Mouse (Mus musculus): Measurements from ENCODE around the gene Ush2a. TPM values are rescaled to one million over a fixed set of nuclear protein-coding genes. Genes with fewer than 3 reads are reported as not detected.

The Ush2a gene
- polyA plus RNA-seq, 1 experiment from 2014 or later: 0.06 TPM

GRCm38 (mm10) chr1:188714941-188715340 is 453.1 kb downstream of the Ush2a start:
- H3K4me2 ChIP-seq (replicated peaks; ENCODE audit: low read depth, low read length): no peak overlapping the region
- no peaks in the 10 kb centered on the region for H3K4me1 ChIP-seq (ENCODE audit: insufficient read depth, low read depth, low read length)
- TF ChIP-seq EP300 (IDR thresholded peaks at IDR 0.05) (no peak), CTCF (IDR thresholded peaks at IDR 0.05) (no peak)
- H3K9me3 ChIP-seq (ENCODE audit: low read length): no peaks in the 10 kb centered on the region
- H3K9ac ChIP-seq (replicated peaks; ENCODE audit: low read depth): no peak overlapping the region
- no peak overlapping the region for H3K27ac ChIP-seq (ENCODE audit: low read length)
- DNase-seq (ENCODE audit: low spot score): no peak
- no peak for ATAC-seq
- H3K4me3 ChIP-seq (ENCODE audit: low read depth, low read length): no peak overlapping the region
- WGBS: 97% methylated on average over 7 of the region's 7 CpGs
- no peaks in the 10 kb centered on the region for H3K27me3 ChIP-seq (replicated peaks; ENCODE audit: insufficient read depth, low read length)
- H3K36me3 ChIP-seq (ENCODE audit: insufficient read depth, low read length): no peaks in the 10 kb centered on the region

- H3K4me1 ChIP-seq (ENCODE audit: insufficient read depth, low read depth, low read length): no peaks in the 10 kb centered on the region
- no peak for DNase-seq (ENCODE audit: low spot score)
These were observed 455.1 kb downstream of the Ush2a start for GRCm38 (mm10) chr1:188716886-188717285.

GRCm38 (mm10) chr1:188725122-188725995 is 463.5 kb downstream of the Ush2a start:
- no peak overlapping the region for H3K4me3 ChIP-seq (ENCODE audit: low read depth, low read length)
- ATAC-seq: no peak
- WGBS: 58% methylated on average over 17 of the region's 17 CpGs

More at GRCm38 (mm10) chr1:188716886-188717285, 455.1 kb downstream of the Ush2a start:
- no peak overlapping the region for H3K27ac ChIP-seq (ENCODE audit: low read length)
- WGBS: 71% methylated on average over 3 of the region's 3 CpGs
- no peaks in the 10 kb centered on the region for H3K9me3 ChIP-seq (ENCODE audit: low read length)
- no peak for ATAC-seq
- H3K27me3 ChIP-seq (replicated peaks; ENCODE audit: insufficient read depth, low read length): no peaks in the 10 kb centered on the region
- H3K9ac ChIP-seq (replicated peaks; ENCODE audit: low read depth): no peak overlapping the region
- no peak overlapping the region for H3K4me3 ChIP-seq (ENCODE audit: low read depth, low read length)
- TF ChIP-seq CTCF (IDR thresholded peaks at IDR 0.05): no peak
- TF ChIP-seq EP300 (IDR thresholded peaks at IDR 0.05): no peak
- H3K4me2 ChIP-seq (replicated peaks; ENCODE audit: low read depth, low read length): no peak overlapping the region
- H3K36me3 ChIP-seq (ENCODE audit: insufficient read depth, low read length): no peaks in the 10 kb centered on the region

GRCm38 (mm10) chr1:188726937-188727336 is 465.1 kb downstream of the Ush2a start:
- H3K9ac ChIP-seq (replicated peaks; ENCODE audit: low read depth): no peak overlapping the region
- TF ChIP-seq EP300 (IDR thresholded peaks at IDR 0.05) (no peak), CTCF (IDR thresholded peaks at IDR 0.05) (no peak)
- no peak for DNase-seq (ENCODE audit: low spot score)
- no peak overlapping the region for H3K4me3 ChIP-seq (ENCODE audit: low read depth, low read length)
- no peak for ATAC-seq
- H3K4me1 ChIP-seq (ENCODE audit: insufficient read depth, low read depth, low read length): no peaks in the 10 kb centered on the region
- no peaks in the 10 kb centered on the region for H3K36me3 ChIP-seq (ENCODE audit: insufficient read depth, low read length)
- no peaks in the 10 kb centered on the region for H3K9me3 ChIP-seq (ENCODE audit: low read length)
- no peaks in the 10 kb centered on the region for H3K27me3 ChIP-seq (replicated peaks; ENCODE audit: insufficient read depth, low read length)
- H3K27ac ChIP-seq (ENCODE audit: low read length): no peak overlapping the region
- WGBS: 87% methylated on average over 6 of the region's 6 CpGs
- H3K4me2 ChIP-seq (replicated peaks; ENCODE audit: low read depth, low read length): no peak overlapping the region

More at GRCm38 (mm10) chr1:188725122-188725995, 463.5 kb downstream of the Ush2a start:
- Histone ChIP-seq H3K4me2 (replicated peaks; ENCODE audit: low read depth, low read length) (no peak overlapping the region), H3K27me3 (replicated peaks; ENCODE audit: insufficient read depth, low read length) (no peaks in the 10 kb centered on the region), H3K9me3 (ENCODE audit: low read length) (no peaks in the 10 kb centered on the region), H3K27ac (ENCODE audit: low read length) (no peak overlapping the region), H3K9ac (replicated peaks; ENCODE audit: low read depth) (no peak overlapping the region), H3K4me1 (ENCODE audit: insufficient read depth, low read depth, low read length) (no peaks in the 10 kb centered on the region), H3K36me3 (ENCODE audit: insufficient read depth, low read length) (no peaks in the 10 kb centered on the region)
- no peak for DNase-seq (ENCODE audit: low spot score)
- TF ChIP-seq EP300 (IDR thresholded peaks at IDR 0.05) (no peak), CTCF (IDR thresholded peaks at IDR 0.05) (no peak)

GRCm38 (mm10) chr1:188728625-188729024 is 466.8 kb downstream of the Ush2a start:
- H3K27ac ChIP-seq (ENCODE audit: low read length): no peak overlapping the region
- 69% methylated on average over 8 of the region's 8 CpGs for WGBS
- H3K4me3 ChIP-seq (ENCODE audit: low read depth, low read length): no peak overlapping the region
- no peaks in the 10 kb centered on the region for H3K27me3 ChIP-seq (replicated peaks; ENCODE audit: insufficient read depth, low read length)
- H3K36me3 ChIP-seq (ENCODE audit: insufficient read depth, low read length): no peaks in the 10 kb centered on the region
- no peak for DNase-seq (ENCODE audit: low spot score)
- no peaks in the 10 kb centered on the region for H3K4me1 ChIP-seq (ENCODE audit: insufficient read depth, low read depth, low read length)
- ATAC-seq: no peak
- 0 out of 2 replicates have a peak, but pooled peaks have one; percentile 4 for TF ChIP-seq CTCF (IDR thresholded peaks at IDR 0.05)
- TF ChIP-seq EP300 (IDR thresholded peaks at IDR 0.05): no peak
- no peak overlapping the region for H3K4me2 ChIP-seq (replicated peaks; ENCODE audit: low read depth, low read length)
- H3K9me3 ChIP-seq (ENCODE audit: low read length): no peaks in the 10 kb centered on the region
- no peak overlapping the region for H3K9ac ChIP-seq (replicated peaks; ENCODE audit: low read depth)

GRCm38 (mm10) chr1:188729179-188729578 is 467.4 kb downstream of the Ush2a start:
- Histone ChIP-seq H3K27ac (ENCODE audit: low read length) (no peak overlapping the region), H3K36me3 (ENCODE audit: insufficient read depth, low read length) (no peaks in the 10 kb centered on the region), H3K27me3 (replicated peaks; ENCODE audit: insufficient read depth, low read length) (no peaks in the 10 kb centered on the region), H3K4me3 (ENCODE audit: low read depth, low read length) (no peak overlapping the region), H3K4me2 (replicated peaks; ENCODE audit: low read depth, low read length) (no peak overlapping the region), H3K9me3 (ENCODE audit: low read length) (no peaks in the 10 kb centered on the region), H3K9ac (replicated peaks; ENCODE audit: low read depth) (no peak overlapping the region), H3K4me1 (ENCODE audit: insufficient read depth, low read depth, low read length) (no peaks in the 10 kb centered on the region)
- DNase-seq (ENCODE audit: low spot score) (peak; percentile 16), ATAC-seq (no peak)
- no peak for TF ChIP-seq CTCF (IDR thresholded peaks at IDR 0.05)
- no peak for TF ChIP-seq EP300 (IDR thresholded peaks at IDR 0.05)
- WGBS: 29% methylated on average over 7 of the region's 7 CpGs
